Mouse (Mus musculus) kidney, embryonic 16.5 days (tissue): Measurements from ENCODE around the gene Cdk14. TPM values are rescaled to one million over a fixed set of nuclear protein-coding genes. Genes with fewer than 3 reads are reported as not detected.

Source experiments
- ATAC-seq: fragments of 200-750 bp; cut with Nextera tagmentation; 2 replicates; pipeline ENCODE4 v1.8.0; 2017; ENCODE audit warnings: moderate TSS enrichment; ENCODE audit not compliant: low FRiP score, low TSS enrichment
- H3K27ac ChIP-seq: fragments of 300-500 bp; sonication (generic); 2 replicates; pipeline ENCODE4 v1.5.1; 2014; ENCODE audit warnings: low read length
- H3K27me3 ChIP-seq: fragments of 300-500 bp; sonication (generic); 2 replicates; pipeline ENCODE4 v1.6.1; 2014; ENCODE audit warnings: low read length, control low read depth, mixed read lengths; ENCODE audit not compliant: insufficient read depth
- H3K36me3 ChIP-seq: fragments of 300-500 bp; sonication (generic); 2 replicates; pipeline ENCODE4 v1.6.1; 2014; ENCODE audit warnings: low read length, control low read depth, mixed read lengths; ENCODE audit not compliant: insufficient read depth
- H3K4me1 ChIP-seq: fragments of 300-500 bp; sonication (generic); 2 replicates; pipeline ENCODE4 v1.6.1; 2014; ENCODE audit warnings: low read length, control low read depth, mixed read lengths; ENCODE audit not compliant: insufficient read depth
- H3K4me2 ChIP-seq: fragments of 300-500 bp; sonication (generic); replicated peaks from 2 replicates; pipeline ENCODE4 v1.6.1; 2014; ENCODE audit warnings: low read depth, low read length
- H3K4me3 ChIP-seq: fragments of 300-500 bp; sonication (generic); 2 replicates; pipeline ENCODE4 v1.5.1; 2014; ENCODE audit warnings: mild to moderate bottlenecking, low read length
- H3K9ac ChIP-seq: fragments of 300-500 bp; sonication (generic); replicated peaks from 2 replicates; pipeline ENCODE4 v1.6.1; 2014; ENCODE audit warnings: low read length
- H3K9me3 ChIP-seq: fragments of 300-500 bp; sonication (generic); 2 replicates; pipeline ENCODE4 v1.6.1; 2016; ENCODE audit warnings: low read length, control low read depth
- WGBS: fragments of 180-500 bp; shearing (Covaris S2); extraction: QIAGEN DNeasy Blood & Tissue Kit; methylation state at CpG from one replicate; pipeline ENCODE4 v1.1.7; 2014; 5-methylcytosine and 5-hydroxymethylcytosine counted together
- polyA plus RNA-seq: library from polyadenylated mRNA; unstranded; fragments of >200 nt; fragmentation: Nextera tagmentation; extraction: Ambion mirVana; gene quantifications from 2 replicates; pipeline ENCODE4 v1.2.1, GENCODE M21; 2015

Gene Cdk14
- polyA plus RNA-seq, 1 experiment from 2014 or later = 10.2 TPM

DNA sequence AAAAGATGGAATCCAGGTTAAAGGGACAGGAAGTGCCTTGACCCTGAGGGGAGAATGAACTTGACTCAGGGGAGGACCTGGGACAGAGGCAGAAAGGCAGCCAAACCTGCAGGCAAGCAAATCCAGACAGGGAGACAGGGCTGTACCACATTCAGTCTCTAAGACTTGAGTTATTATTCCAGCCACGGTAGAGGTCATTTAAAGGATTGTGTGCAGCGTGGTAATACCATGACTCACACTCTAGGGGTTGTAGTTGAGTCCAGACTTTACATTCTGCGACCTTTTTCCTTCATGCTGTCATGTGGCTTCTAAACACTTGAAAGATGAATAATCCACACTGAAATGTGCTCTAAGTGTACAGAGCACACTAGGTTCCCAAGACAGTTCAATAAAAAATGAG, 27.3 kb downstream of the Cdk14 start:
- no peaks in the 10 kb centered on the region for H3K36me3 ChIP-seq
- no peak overlapping the region for H3K27ac ChIP-seq
- no peaks in the 10 kb centered on the region for H3K9me3 ChIP-seq
- WGBS = 24% methylated on average over 3 of the region's 3 CpGs
- H3K4me1 ChIP-seq = no peaks in the 10 kb centered on the region
- no peak for ATAC-seq
- H3K9ac ChIP-seq = no peak overlapping the region
- no peak overlapping the region for H3K4me3 ChIP-seq
- no peak overlapping the region for H3K4me2 ChIP-seq
- no peaks in the 10 kb centered on the region for H3K27me3 ChIP-seq

DNA sequence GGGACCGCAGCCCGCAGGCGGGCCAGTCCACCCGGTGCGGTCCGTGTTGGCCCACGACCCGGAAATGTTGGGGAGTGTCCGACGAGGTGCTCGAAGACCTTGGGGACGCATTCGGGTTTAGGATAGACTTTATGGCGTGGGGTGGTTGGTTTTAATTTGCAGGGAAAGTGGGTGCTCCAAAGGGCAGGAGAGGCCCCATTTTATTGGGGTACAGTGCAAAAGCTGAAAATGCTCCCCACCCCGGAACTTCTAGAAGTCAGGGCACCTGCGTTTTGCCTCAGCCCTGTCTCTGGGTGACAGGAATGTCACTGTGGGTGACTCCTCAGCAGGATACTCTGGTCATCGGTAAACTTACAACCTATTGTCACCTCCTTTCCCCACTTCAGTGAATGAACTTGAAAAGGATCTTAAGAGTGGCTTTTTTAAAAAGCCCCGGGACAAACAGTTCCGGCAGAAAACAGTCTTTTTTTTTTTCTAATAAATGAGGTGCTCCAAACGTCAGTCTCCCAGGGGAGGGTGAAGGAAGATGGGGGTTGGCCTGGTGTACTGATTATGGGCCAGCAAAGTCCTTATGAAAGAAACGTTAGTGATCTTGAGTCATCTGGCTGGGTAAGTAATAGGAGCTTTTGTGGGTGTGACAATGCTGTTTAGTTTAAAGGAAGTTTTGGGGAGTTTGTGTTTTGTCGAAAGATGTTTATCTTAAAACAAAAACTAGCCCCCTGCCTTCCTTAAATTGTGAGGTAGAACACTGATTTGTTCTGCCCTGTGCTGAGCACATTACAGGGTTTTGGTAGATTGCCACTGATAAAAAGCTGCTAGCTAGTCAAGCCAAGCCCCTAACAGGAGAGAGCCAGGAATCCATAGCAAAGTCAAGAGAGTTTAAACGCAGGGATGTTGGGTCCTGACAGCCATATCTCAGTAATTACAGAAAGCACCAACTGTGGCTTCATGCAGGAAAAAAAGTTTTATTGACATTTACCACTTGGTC, 39.1 kb downstream of the Cdk14 start:
- Histone ChIP-seq H3K9ac (peak overlapping the region; percentile 93), H3K9me3 (no peaks in the 10 kb centered on the region), H3K27me3 (0 out of 2 replicates have a peak, but pooled peaks cover 4% of the 10 kb centered on the region), H3K27ac (peak overlapping the region; percentile 84), H3K4me2 (peak overlapping the region; percentile 89), H3K4me3 (peak overlapping the region; percentile 75), H3K4me1 (peaks cover 13% of the 10 kb centered on the region; the same call in 1 of the 2 replicates), H3K36me3 (no peaks in the 10 kb centered on the region)
- 5% methylated on average over 22 of the region's 23 CpGs for WGBS
- peak; percentile 16; the same call in 1 of the 2 replicates for ATAC-seq

DNA sequence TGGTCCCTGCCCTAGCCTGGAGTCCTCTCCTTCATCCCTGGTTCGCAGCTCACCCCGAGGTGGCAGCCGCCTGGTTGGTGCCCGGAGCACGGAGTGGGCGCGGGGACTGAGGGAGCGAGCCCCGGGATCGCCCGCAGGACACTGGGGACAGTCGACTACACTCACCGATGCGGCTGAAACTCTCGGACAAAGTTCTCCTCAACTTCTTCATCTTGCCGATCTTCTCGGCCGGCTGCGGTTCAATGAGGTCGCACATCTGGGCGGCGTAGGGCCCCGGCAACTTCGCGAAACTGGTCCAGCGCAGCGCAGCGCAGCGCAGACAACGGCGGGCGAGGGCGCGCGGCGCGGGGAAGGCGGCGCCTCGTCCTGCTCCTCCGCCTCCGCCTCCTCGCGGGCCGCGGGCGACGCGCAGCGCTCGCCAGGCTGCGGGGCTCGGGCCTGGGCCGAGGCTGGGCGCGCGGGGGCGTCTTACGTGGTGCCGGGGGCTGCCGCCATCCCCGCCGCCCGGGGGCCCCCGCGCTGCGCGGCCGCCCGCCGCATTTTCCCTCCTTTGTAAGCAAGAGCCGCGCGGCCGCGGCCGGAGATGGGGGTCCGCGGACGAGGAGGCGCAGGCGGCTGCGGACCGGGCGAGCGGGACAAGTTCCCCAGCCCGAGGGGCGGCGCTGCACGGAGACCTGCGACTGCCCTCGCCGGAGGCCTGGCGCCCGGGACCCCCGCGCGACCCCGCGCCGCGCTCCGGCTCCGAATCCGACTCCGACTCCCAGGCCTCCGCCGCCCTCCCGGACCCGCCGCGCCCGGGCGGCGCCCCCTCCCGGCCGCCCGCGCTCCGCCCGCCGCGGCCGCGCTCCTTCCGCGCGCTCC, 40.0 kb downstream of the Cdk14 start:
- peak; percentile 93 for ATAC-seq
- Histone ChIP-seq H3K36me3 (no peaks in the 10 kb centered on the region), H3K27ac (peak overlapping the region; percentile 84), H3K4me2 (peak overlapping the region; percentile 89), H3K9me3 (no peaks in the 10 kb centered on the region), H3K9ac (peak overlapping the region; percentile 93), H3K27me3 (0 out of 2 replicates have a peak, but pooled peaks cover 4% of the 10 kb centered on the region), H3K4me3 (peak overlapping the region; percentile 75), H3K4me1 (peaks cover 13% of the 10 kb centered on the region; the same call in 1 of the 2 replicates)
- WGBS = under 1% methylated on average over 54 of the region's 128 CpGs

- peak overlapping the region; percentile 84; the same call in 1 of the 2 replicates for H3K27ac ChIP-seq
- H3K4me1 ChIP-seq = peaks cover 13% of the 10 kb centered on the region; the same call in 1 of the 2 replicates
- peak overlapping the region; percentile 93 for H3K9ac ChIP-seq
- ATAC-seq = 0 out of 2 replicates have a peak, but pooled peaks have one; percentile 5
- H3K4me2 ChIP-seq = peak overlapping the region; percentile 89
- H3K9me3 ChIP-seq = no peaks in the 10 kb centered on the region
- WGBS = 0% methylated on average over 14 of the region's 14 CpGs
- H3K36me3 ChIP-seq = no peaks in the 10 kb centered on the region
- H3K27me3 ChIP-seq = 0 out of 2 replicates have a peak, but pooled peaks cover 4% of the 10 kb centered on the region
- H3K4me3 ChIP-seq = peak overlapping the region; percentile 75
These were observed 40.6 kb downstream of the Cdk14 start for GRCm38 (mm10) chr5:5379501-5379869.

DNA sequence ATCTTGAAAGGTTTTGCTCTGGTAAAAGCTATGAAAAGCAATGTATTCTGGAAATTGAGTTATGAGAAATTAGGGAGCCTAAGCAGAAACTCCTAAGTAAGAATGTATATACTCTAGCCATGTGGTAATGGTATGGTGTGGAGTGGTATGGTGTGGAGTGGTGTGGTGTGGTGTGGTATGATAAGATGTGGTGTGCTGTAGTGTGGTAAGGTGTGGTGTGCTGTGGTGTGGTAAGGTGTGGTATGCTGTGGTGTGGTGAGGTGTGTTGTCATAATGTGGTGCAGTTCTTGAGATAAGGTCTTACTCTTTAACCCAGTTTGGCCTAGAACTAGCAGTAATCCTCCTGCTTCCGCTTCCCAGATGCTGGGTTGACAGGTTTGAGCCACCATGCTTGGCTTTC, 45.7 kb downstream of the Cdk14 start:
- Histone ChIP-seq H3K27me3 (0 out of 2 replicates have a peak, but pooled peaks cover 4% of the 10 kb centered on the region), H3K27ac (no peak overlapping the region), H3K4me1 (peaks cover 16% of the 10 kb centered on the region; the same call in 1 of the 2 replicates), H3K4me3 (no peak overlapping the region), H3K4me2 (no peak overlapping the region), H3K36me3 (no peaks in the 10 kb centered on the region), H3K9ac (no peak overlapping the region), H3K9me3 (no peaks in the 10 kb centered on the region)
- 93% methylated on average over 1 of the region's 1 CpGs for WGBS
- ATAC-seq = no peak

DNA sequence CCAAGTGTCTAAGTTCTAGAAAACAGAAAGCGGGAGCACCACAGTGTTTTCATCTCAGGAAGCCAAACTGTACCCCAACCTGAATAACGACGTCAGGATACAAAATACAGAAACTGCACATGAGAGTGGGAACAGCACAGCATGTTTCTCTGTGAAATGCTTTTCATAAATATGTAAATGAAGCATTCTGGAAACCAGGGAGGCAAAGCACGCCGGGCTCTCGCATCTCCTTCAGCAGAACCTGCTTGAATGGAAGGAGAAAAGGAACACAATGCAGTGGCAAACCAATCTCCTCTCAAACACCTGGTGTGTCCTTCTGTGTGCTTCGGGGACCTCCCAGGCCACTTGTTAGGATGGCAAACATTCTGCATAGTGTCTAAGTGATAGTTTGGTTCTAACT, 46.6 kb downstream of the Cdk14 start:
- no peak overlapping the region for H3K9ac ChIP-seq
- H3K9me3 ChIP-seq = no peaks in the 10 kb centered on the region
- no peak overlapping the region for H3K4me3 ChIP-seq
- peaks cover 12% of the 10 kb centered on the region; the same call in 1 of the 2 replicates for H3K4me1 ChIP-seq
- H3K27ac ChIP-seq = no peak overlapping the region
- no peak for ATAC-seq
- H3K4me2 ChIP-seq = no peak overlapping the region
- H3K27me3 ChIP-seq = 0 out of 2 replicates have a peak, but pooled peaks cover 4% of the 10 kb centered on the region
- 74% methylated on average over 7 of the region's 7 CpGs for WGBS
- no peaks in the 10 kb centered on the region for H3K36me3 ChIP-seq

DNA sequence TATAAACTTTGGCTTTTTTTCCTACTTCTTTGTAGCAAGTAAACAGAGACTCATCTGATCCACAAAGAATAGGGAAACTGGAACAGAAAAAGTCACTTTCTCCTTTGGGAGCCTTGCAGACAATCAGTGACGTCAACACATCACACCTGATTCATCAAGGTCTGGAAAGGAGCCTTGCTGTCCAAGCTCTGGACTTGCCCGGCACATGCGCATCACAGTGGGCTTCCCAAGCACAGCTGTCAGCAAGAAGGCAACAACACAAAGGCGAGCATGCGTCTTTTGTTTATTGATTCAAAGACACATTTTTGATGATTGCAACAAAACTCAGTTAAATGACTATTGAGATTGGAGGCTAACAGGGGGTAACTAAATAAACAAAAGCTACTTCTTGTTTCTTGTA, 47.2 kb downstream of the Cdk14 start:
- no peaks in the 10 kb centered on the region for H3K9me3 ChIP-seq
- no peak overlapping the region for H3K4me3 ChIP-seq
- no peak overlapping the region for H3K27ac ChIP-seq
- H3K4me1 ChIP-seq = 0 out of 2 replicates have a peak, but pooled peaks cover 7% of the 10 kb centered on the region
- ATAC-seq = no peak
- H3K9ac ChIP-seq = no peak overlapping the region
- 0 out of 2 replicates have a peak, but pooled peaks cover 4% of the 10 kb centered on the region for H3K27me3 ChIP-seq
- H3K4me2 ChIP-seq = no peak overlapping the region
- H3K36me3 ChIP-seq = no peaks in the 10 kb centered on the region
- WGBS = 79% methylated on average over 5 of the region's 5 CpGs

GRCm38 (mm10) chr5:5372354-5372753, 47.8 kb downstream of the Cdk14 start:
- Histone ChIP-seq H3K9me3 (no peaks in the 10 kb centered on the region), H3K9ac (no peak overlapping the region), H3K4me3 (no peak overlapping the region), H3K36me3 (no peaks in the 10 kb centered on the region), H3K4me1 (0 out of 2 replicates have a peak, but pooled peaks cover 7% of the 10 kb centered on the region), H3K27me3 (no peaks in the 10 kb centered on the region), H3K27ac (no peak overlapping the region), H3K4me2 (no peak overlapping the region)
- WGBS = 64% methylated on average over 3 of the region's 3 CpGs
- no peak for ATAC-seq

DNA sequence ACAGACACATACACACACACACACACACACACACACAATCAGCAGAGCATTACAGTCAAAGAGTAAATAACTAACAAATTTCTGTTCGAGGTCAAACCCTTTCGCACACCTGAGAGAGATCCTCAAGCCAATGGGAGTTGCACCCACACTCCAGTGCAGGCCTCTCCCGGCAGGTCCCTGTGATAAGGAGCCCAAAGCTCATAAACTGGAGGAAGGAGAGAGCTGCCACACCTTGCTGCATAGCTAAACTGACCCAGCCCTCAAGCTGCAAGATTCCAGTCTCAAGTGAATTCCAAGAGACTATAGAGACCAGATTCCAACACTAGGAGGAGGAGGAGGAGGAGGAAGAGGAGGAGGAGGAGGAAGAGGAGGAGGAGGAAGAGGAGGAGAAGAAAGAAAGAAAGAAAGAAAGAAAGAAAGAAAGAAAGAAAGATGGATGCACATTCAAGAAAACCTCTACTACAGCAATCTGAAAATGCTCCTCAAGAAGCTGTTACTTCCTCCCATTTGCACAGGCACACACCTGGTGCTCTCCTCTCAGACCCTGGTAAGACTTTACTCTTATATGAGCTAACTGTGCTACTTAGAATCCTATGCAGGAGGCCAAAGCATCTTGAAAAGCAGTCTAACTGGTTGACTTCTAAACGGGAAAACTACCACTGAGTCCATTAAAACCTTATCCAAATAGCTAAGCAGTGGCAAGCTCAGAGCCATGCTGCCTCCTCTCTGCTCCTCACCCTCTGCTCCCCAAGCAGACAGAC, 49.6 kb downstream of the Cdk14 start:
- H3K4me1 ChIP-seq = 0 out of 2 replicates have a peak, but pooled peaks cover 7% of the 10 kb centered on the region
- no peaks in the 10 kb centered on the region for H3K27me3 ChIP-seq
- WGBS = 75% methylated on average over 4 of the region's 4 CpGs
- no peaks in the 10 kb centered on the region for H3K36me3 ChIP-seq
- no peak overlapping the region for H3K9ac ChIP-seq
- no peak overlapping the region for H3K4me2 ChIP-seq
- H3K4me3 ChIP-seq = no peak overlapping the region
- ATAC-seq = no peak
- no peak overlapping the region for H3K27ac ChIP-seq
- H3K9me3 ChIP-seq = no peaks in the 10 kb centered on the region
